Mouse (Mus musculus) G1E (cell line): ENCODE measurements at regions not wholly inside any gene's neighbourhood (a gene's known extent, or its start where the extent isn't known, plus 50 kb on each side); places are given as distances from the start of the nearest gene placed in this dataset.
"Not testable (repeated sequence)": the region's sequence is repeated elsewhere in the genome, so short reads cannot be mapped to it uniquely, and the experiment has no call there.

ENCODE experiments used
- ATAC-seq: 2 replicates; pipeline ENCODE4 v1.8.0; 2016; ENCODE audit warnings: mild to moderate bottlenecking; ENCODE audit not compliant: insufficient number of reproducible peaks, poor library complexity, low FRiP score, severe bottlenecking; ENCODE audit errors: extremely low read depth
- DNase-seq: peaks from one replicate; pipeline ENCODE4 v3.0.0; 2012; ENCODE audit warnings: low spot score
- H3K27me3 ChIP-seq: 2 replicates; pipeline ENCODE4 v1.6.1; 2012; ENCODE audit warnings: mild to moderate bottlenecking, low read length, inconsistent platforms; ENCODE audit not compliant: insufficient read depth
- H3K36me3 ChIP-seq: replicated peaks from 2 replicates; pipeline ENCODE3; 2012; ENCODE audit warnings: mild to moderate bottlenecking, inconsistent platforms
- H3K4me1 ChIP-seq: 2 replicates; pipeline ENCODE4 v1.6.1; 2012; ENCODE audit warnings: low read depth, low read length, inconsistent platforms, mixed read lengths; ENCODE audit not compliant: insufficient read depth
- H3K4me3 ChIP-seq: 2 replicates; pipeline ENCODE4 v1.5.1; 2012; ENCODE audit warnings: low read depth, mild to moderate bottlenecking, inconsistent platforms, low read length, moderate library complexity, mixed read lengths
- H3K9me3 ChIP-seq: replicated peaks from 2 replicates; pipeline ENCODE4 v1.6.1; 2012; ENCODE audit warnings: inconsistent platforms
- CTCF ChIP-seq: IDR thresholded peaks from 2 replicates; pipeline ENCODE4 v1.5.1; 2012; ENCODE audit warnings: low read depth, low read length, inconsistent platforms, mixed read lengths
- GATA1 ChIP-seq: IDR thresholded peaks from 2 replicates; pipeline ENCODE4 v1.6.1; 2012; ENCODE audit warnings: borderline replicate concordance, low read length, inconsistent platforms, mixed read lengths
- GATA2 ChIP-seq: IDR thresholded peaks from 2 replicates; pipeline ENCODE4 v1.6.1; 2012; ENCODE audit warnings: low read depth, low read length, inconsistent platforms, borderline replicate concordance
- POLR2AphosphoS5 ChIP-seq: IDR thresholded peaks from 2 replicates; pipeline ENCODE4 v1.6.1; 2012; ENCODE audit warnings: low read depth, low read length, inconsistent platforms; ENCODE audit not compliant: insufficient replicate concordance
- TAL1 ChIP-seq: conservative IDR thresholded peaks from 2 replicates; pipeline ENCODE4 v1.6.1; 2012; ENCODE audit warnings: low read depth, low read length, inconsistent platforms, mixed read lengths

GRCm38 (mm10) chr1:157038111-157039008, 70.1 kb downstream of the Tex35 start:
- Histone ChIP-seq H3K36me3 (no peaks in the 10 kb centered on the region), H3K27me3 (no peaks in the 10 kb centered on the region), H3K4me1 (peaks cover 27% of the 10 kb centered on the region), H3K4me3 (no peak overlapping the region; the same call in 1 of the 2 replicates), H3K9me3 (peaks cover 24% of the 10 kb centered on the region)
- no peak for DNase-seq
- ATAC-seq: no peak
- TF ChIP-seq GATA2: no peak
- TF ChIP-seq TAL1: no peak
- TF ChIP-seq GATA1: no peak
- no peak for TF ChIP-seq POLR2AphosphoS5
- no peak for TF ChIP-seq CTCF

- no peaks in the 10 kb centered on the region for H3K27me3 ChIP-seq
- H3K4me3 ChIP-seq: no peak overlapping the region
- peaks cover 27% of the 10 kb centered on the region for H3K4me1 ChIP-seq
- H3K36me3 ChIP-seq: no peaks in the 10 kb centered on the region
- no peak for TF ChIP-seq POLR2AphosphoS5
- no peak for TF ChIP-seq GATA2
- TF ChIP-seq TAL1: no peak
- TF ChIP-seq CTCF: no peak
- no peak for TF ChIP-seq GATA1
- ATAC-seq (no peak), DNase-seq (no peak)
- peaks cover 24% of the 10 kb centered on the region for H3K9me3 ChIP-seq
Observed at GRCm38 (mm10) chr1:157037246-157037991, 71.1 kb downstream of the Tex35 start.

- Histone ChIP-seq H3K27me3 (no peaks in the 10 kb centered on the region), H3K9me3 (peaks cover 22% of the 10 kb centered on the region), H3K36me3 (no peaks in the 10 kb centered on the region), H3K4me3 (no peak overlapping the region), H3K4me1 (peaks cover 27% of the 10 kb centered on the region)
- DNase-seq (no peak), ATAC-seq (no peak)
- TF ChIP-seq POLR2AphosphoS5 (no peak), TAL1 (no peak)
Observed at GRCm38 (mm10) chr1:157036779-157037178, 71.7 kb downstream of the Tex35 start.

GRCm38 (mm10) chr1:157035221-157035620, 73.3 kb downstream of the Tex35 start:
- H3K4me3 ChIP-seq, H3K27me3 ChIP-seq, DNase-seq, ATAC-seq, H3K36me3 ChIP-seq: not testable (repeated sequence)
- peaks cover 23% of the 10 kb centered on the region for H3K4me1 ChIP-seq
- peaks cover 22% of the 10 kb centered on the region for H3K9me3 ChIP-seq

- H3K9me3 ChIP-seq: no peaks in the 10 kb centered on the region
- TF ChIP-seq POLR2AphosphoS5 (no peak), CTCF (no peak), TAL1 (no peak), GATA2 (no peak), GATA1 (no peak)
Observed at GRCm38 (mm10) chr1:157028682-157029081, 79.8 kb downstream of the Tex35 start.

GRCm38 (mm10) chr1:157027681-157028080, 80.8 kb downstream of the Tex35 start:
- TF ChIP-seq TAL1 (no peak), GATA1 (no peak), CTCF (no peak), GATA2 (no peak), POLR2AphosphoS5 (no peak)
- no peaks in the 10 kb centered on the region for H3K4me1 ChIP-seq
- no peaks in the 10 kb centered on the region for H3K9me3 ChIP-seq
- DNase-seq: no peak
- no peak for ATAC-seq
- no peaks in the 10 kb centered on the region for H3K36me3 ChIP-seq
- peaks cover 28% of the 10 kb centered on the region for H3K27me3 ChIP-seq
- H3K4me3 ChIP-seq: no peak overlapping the region

More at GRCm38 (mm10) chr1:157028682-157029081, 79.8 kb downstream of the Tex35 start:
- no peaks in the 10 kb centered on the region for H3K4me1 ChIP-seq
- H3K4me3 ChIP-seq: no peak overlapping the region
- H3K36me3 ChIP-seq: no peaks in the 10 kb centered on the region
- peaks cover 22% of the 10 kb centered on the region for H3K27me3 ChIP-seq
- ATAC-seq (no peak), DNase-seq (no peak)
